Mouse (Mus musculus) lung, adult 2 months (tissue): ENCODE data around the gene Sugp2.

Experiments used
- CTCF ChIP-seq: fragments of 200-500 bp; IDR thresholded peaks from 2 replicates; pipeline ENCODE4 v1.5.1; 2011; ENCODE audit warnings: mild to moderate bottlenecking, low read length, control low read depth; ENCODE audit not compliant: insufficient read depth
- POLR2A ChIP-seq: fragments of 200-500 bp; IDR thresholded peaks from 2 replicates; pipeline ENCODE4 v1.6.1; 2011; ENCODE audit warnings: low read depth, mild to moderate bottlenecking, control low read depth, low read length, borderline replicate concordance; ENCODE audit errors: extremely low read depth

DNA sequence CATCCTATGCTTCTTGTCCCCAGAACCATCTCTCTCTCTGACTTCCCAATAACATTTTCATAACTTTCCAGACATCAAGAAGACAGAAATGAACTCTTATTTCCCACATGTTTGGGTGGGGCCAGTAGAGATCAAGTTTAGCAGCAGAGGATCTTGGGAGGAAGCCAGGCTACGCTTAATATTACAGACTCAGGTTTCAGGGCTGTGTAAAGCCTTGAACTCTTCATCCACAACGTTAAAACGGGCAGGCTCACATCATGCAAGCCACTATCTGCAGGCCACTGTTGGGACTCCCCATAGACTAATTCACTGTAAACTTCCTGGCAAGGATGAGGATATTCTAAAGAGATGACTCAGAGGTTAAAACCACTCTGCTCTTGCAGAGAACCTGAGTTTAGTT, 19.6 kb upstream of the Sugp2 start:
- no peak for TF ChIP-seq CTCF
- no peak for TF ChIP-seq POLR2A
